Mouse (Mus musculus) lung, postnatal 0 days (tissue): Measurements from ENCODE around the gene 4931429L15Rik. TPM values are rescaled to one million over a fixed set of nuclear protein-coding genes. Genes with fewer than 3 reads are reported as not detected.

Experiments
- ATAC-seq: fragments of 200-750 bp; cut with Nextera tagmentation; 2 replicates; pipeline ENCODE4 v1.8.0; 2017; ENCODE audit warnings: moderate library complexity
- DNase-seq: peaks from one replicate; pipeline ENCODE4 v3.0.0-alpha.2; 2016; ENCODE audit warnings: low spot score
- H3K27ac ChIP-seq: fragments of 300-500 bp; sonication (generic); 2 replicates; pipeline ENCODE4 v1.5.1; 2014; ENCODE audit warnings: antibody characterized with exemption, mild to moderate bottlenecking, low read length, mixed read lengths
- H3K27me3 ChIP-seq: fragments of 300-500 bp; sonication (generic); replicated peaks from 2 replicates; pipeline ENCODE4 v1.6.1; 2014; ENCODE audit warnings: low read length, mixed read lengths; ENCODE audit not compliant: insufficient read depth
- H3K36me3 ChIP-seq: fragments of 300-500 bp; sonication (generic); 2 replicates; pipeline ENCODE4 v1.6.1; 2014; ENCODE audit warnings: low read length, mixed read lengths; ENCODE audit not compliant: insufficient read depth
- H3K4me1 ChIP-seq: fragments of 300-500 bp; sonication (generic); 2 replicates; pipeline ENCODE4 v1.6.1; 2014; ENCODE audit warnings: antibody characterized with exemption, low read depth, low read length, mixed read lengths; ENCODE audit not compliant: insufficient read depth
- H3K4me2 ChIP-seq: fragments of 300-500 bp; sonication (generic); replicated peaks from 2 replicates; pipeline ENCODE4 v1.6.1; 2014; ENCODE audit warnings: low read depth, mild to moderate bottlenecking, low read length, moderate library complexity, mixed read lengths
- H3K4me3 ChIP-seq: fragments of 300-500 bp; sonication (generic); 2 replicates; pipeline ENCODE4 v1.5.1; 2014; ENCODE audit warnings: low read depth, low read length
- H3K9ac ChIP-seq: fragments of 300-500 bp; sonication (generic); replicated peaks from 2 replicates; pipeline ENCODE4 v1.6.1; 2014; ENCODE audit warnings: low read depth, mild to moderate bottlenecking
- H3K9me3 ChIP-seq: fragments of 300-500 bp; sonication (generic); 2 replicates; pipeline ENCODE4 v1.6.1; 2016; ENCODE audit warnings: low read length, mixed read lengths
- CTCF ChIP-seq: IDR thresholded peaks from 2 replicates; pipeline ENCODE4 v1.5.1; 2016; ENCODE audit warnings: antibody characterized with exemption, mild to moderate bottlenecking
- EP300 ChIP-seq: IDR thresholded peaks from 2 replicates; pipeline ENCODE4 v1.6.1; 2016; ENCODE audit warnings: antibody characterized with exemption, mild to moderate bottlenecking, control low read depth
- WGBS: fragments of 180-500 bp; shearing (Covaris S2); extraction: QIAGEN DNeasy Blood & Tissue Kit; methylation state at CpG from one replicate; pipeline ENCODE4 v1.1.7; 2014; 5-methylcytosine and 5-hydroxymethylcytosine counted together
- polyA plus RNA-seq: library from polyadenylated mRNA; unstranded; fragments of >200 nt; fragmentation: Nextera tagmentation; extraction: Ambion mirVana; gene quantifications from 2 replicates; pipeline ENCODE4 v1.2.1, GENCODE M21; 2015

Gene 4931429L15Rik
- polyA plus RNA-seq, 1 experiment from 2014 or later, result not detected

DNA sequence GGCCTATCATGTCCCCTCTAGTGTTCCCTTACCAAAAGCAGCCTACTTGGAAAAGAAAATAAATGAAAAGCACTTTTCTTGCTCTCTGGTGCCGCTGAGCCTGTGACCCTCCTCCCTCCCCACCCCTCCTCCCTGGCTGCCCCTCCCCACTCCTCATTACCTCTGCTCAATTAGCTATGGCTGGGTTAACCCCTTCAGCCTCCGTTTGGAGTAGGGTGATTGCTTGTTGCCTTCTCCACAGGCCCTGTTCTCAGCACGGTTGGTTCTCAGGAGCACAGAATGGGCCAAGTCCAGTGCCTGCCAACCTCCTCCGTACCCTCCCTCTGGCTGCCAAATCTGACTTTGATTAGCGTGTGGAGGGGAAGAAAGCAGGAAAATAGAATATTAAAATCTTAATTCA is 3.4 kb downstream of the 4931429L15Rik start:
- Histone ChIP-seq H3K36me3 (no peaks in the 10 kb centered on the region), H3K4me1 (no peaks in the 10 kb centered on the region), H3K4me3 (no peak overlapping the region), H3K4me2 (no peak overlapping the region), H3K27me3 (no peaks in the 10 kb centered on the region), H3K9me3 (no peaks in the 10 kb centered on the region), H3K27ac (no peak overlapping the region), H3K9ac (no peak overlapping the region)
- DNase-seq, result no peak
- WGBS, result 31% methylated on average over 5 of the region's 5 CpGs
- no peak for TF ChIP-seq EP300
- TF ChIP-seq CTCF, result no peak
- no peak for ATAC-seq

- Histone ChIP-seq H3K36me3 (no peaks in the 10 kb centered on the region), H3K27me3 (no peaks in the 10 kb centered on the region), H3K4me1 (no peaks in the 10 kb centered on the region), H3K27ac (no peak overlapping the region), H3K4me2 (no peak overlapping the region), H3K9ac (no peak overlapping the region), H3K9me3 (no peaks in the 10 kb centered on the region), H3K4me3 (no peak overlapping the region)
- DNase-seq, result no peak
- no peak for ATAC-seq
- WGBS, result 61% methylated on average over 11 of the region's 11 CpGs
- TF ChIP-seq CTCF (no peak), EP300 (no peak)
Observed at GRCm38 (mm10) chr9:46315807-46316365, 3.9 kb downstream of the 4931429L15Rik start.

DNA sequence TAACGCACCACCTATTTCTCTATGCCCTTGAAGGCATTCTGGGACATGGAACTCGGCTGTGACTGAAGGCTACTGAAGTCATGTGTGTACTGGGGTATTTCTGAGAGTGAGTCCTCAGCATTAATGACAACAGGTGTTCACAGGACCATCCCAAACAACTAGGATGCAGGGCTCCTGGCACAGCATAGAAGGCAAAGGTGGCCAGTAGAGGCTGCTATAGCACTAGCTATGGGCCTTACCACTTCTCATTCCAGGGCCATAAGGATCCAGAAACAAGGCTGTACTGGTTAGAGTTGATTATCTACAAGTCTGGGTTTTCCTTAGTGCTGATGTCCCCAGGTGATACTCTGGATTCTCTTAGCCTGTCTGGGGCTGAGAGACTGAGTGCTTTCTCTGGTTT is 4.9 kb downstream of the 4931429L15Rik start:
- 34% methylated on average over 2 of the region's 2 CpGs for WGBS
- H3K4me2 ChIP-seq, result no peak overlapping the region
- no peaks in the 10 kb centered on the region for H3K36me3 ChIP-seq
- no peaks in the 10 kb centered on the region for H3K27me3 ChIP-seq
- H3K27ac ChIP-seq, result no peak overlapping the region
- TF ChIP-seq EP300 (no peak), CTCF (no peak)
- no peak overlapping the region for H3K4me3 ChIP-seq
- no peaks in the 10 kb centered on the region for H3K9me3 ChIP-seq
- ATAC-seq, result no peak
- no peak for DNase-seq
- no peaks in the 10 kb centered on the region for H3K4me1 ChIP-seq
- no peak overlapping the region for H3K9ac ChIP-seq

DNA sequence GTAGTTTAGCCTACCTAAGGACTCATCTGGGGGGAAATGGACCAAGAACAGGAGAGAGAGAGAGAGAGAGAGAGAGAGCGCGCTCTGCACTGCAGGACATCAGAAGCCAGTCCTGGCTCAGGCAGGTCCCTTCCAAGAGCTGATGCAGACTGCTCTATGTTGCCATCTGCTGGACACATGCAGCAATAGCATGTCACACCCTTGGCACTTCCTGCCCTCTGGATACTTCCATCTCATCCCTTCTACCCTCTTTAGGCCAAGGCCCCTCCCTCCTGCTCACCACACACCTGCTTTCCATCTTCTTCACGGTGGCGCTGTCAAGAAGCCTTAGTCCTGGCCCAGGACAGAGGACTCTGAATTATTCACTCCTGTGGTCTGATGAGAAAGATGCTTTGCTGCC is 5.3 kb downstream of the 4931429L15Rik start:
- DNase-seq (peak; percentile 78), ATAC-seq (peak; percentile 48)
- Histone ChIP-seq H3K4me3 (no peak overlapping the region), H3K36me3 (no peaks in the 10 kb centered on the region), H3K27me3 (no peaks in the 10 kb centered on the region), H3K4me1 (no peaks in the 10 kb centered on the region), H3K9ac (no peak overlapping the region), H3K9me3 (no peaks in the 10 kb centered on the region), H3K4me2 (no peak overlapping the region), H3K27ac (no peak overlapping the region)
- 3% methylated on average over 4 of the region's 4 CpGs for WGBS
- TF ChIP-seq CTCF (peak; percentile 97), EP300 (no peak)

- Histone ChIP-seq H3K27ac (no peak overlapping the region), H3K4me3 (no peak overlapping the region), H3K9ac (no peak overlapping the region), H3K4me1 (no peaks in the 10 kb centered on the region), H3K9me3 (no peaks in the 10 kb centered on the region), H3K4me2 (no peak overlapping the region), H3K36me3 (no peaks in the 10 kb centered on the region), H3K27me3 (no peaks in the 10 kb centered on the region)
- peak; percentile 35 for DNase-seq
- no peak for ATAC-seq
- 10% methylated on average over 7 of the region's 7 CpGs for WGBS
- no peak for TF ChIP-seq EP300
- TF ChIP-seq CTCF, result peak; percentile 61
Observed at GRCm38 (mm10) chr9:46309121-46309520, 10.7 kb downstream of the 4931429L15Rik start.

DNA sequence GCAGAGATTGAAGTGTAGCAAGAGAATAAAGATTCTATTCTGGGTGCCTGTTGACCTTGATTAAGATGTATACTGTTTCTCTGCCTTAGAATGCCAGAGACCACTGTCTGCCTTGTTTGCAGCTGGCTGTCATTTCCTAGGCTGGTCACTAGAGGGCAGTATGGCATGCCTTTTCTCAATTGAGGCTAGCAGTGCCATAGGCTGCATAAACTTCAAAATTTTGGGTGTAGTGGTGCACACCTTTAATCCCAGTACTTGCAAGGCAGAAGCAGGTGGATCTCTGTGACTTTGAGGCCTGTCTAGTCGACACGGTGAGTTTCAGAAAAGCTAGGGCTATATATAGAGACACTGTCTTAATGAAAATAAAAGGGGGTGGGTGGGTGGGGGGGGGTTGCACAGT is 17.6 kb downstream of the 4931429L15Rik start:
- Histone ChIP-seq H3K4me1 (no peaks in the 10 kb centered on the region), H3K9me3 (no peaks in the 10 kb centered on the region), H3K9ac (no peak overlapping the region), H3K27me3 (no peaks in the 10 kb centered on the region), H3K4me3 (no peak overlapping the region), H3K36me3 (0 out of 2 replicates have a peak, but pooled peaks cover 5% of the 10 kb centered on the region), H3K27ac (no peak overlapping the region), H3K4me2 (no peak overlapping the region)
- WGBS, result 0% methylated on average over 2 of the region's 2 CpGs
- DNase-seq (peak; percentile 50), ATAC-seq (no peak)
- no peak for TF ChIP-seq EP300
- peak; percentile 90 for TF ChIP-seq CTCF

DNA sequence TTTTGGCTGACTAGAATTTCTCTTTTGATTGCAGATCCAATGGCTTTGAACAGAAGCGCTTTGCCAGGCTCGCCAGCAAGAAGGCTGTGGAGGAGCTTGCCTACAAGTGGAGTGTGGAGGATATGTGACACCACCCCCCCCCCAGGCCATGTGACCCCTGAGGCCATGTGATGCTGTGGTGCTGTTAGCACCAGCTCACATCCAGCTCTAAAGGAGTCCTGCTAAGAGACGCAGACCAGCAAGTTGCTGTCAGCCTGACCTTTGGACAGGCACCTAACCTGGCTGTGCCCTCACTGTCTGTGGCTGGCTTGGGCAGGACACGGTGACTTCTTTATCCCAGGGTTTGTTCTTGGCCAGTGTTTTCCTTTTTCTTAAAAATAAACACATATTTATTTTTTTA is 21.4 kb downstream of the 4931429L15Rik start:
- Histone ChIP-seq H3K9me3 (no peaks in the 10 kb centered on the region), H3K4me2 (no peak overlapping the region), H3K27ac (no peak overlapping the region), H3K4me1 (no peaks in the 10 kb centered on the region), H3K4me3 (no peak overlapping the region), H3K36me3 (peaks cover 22% of the 10 kb centered on the region), H3K27me3 (no peaks in the 10 kb centered on the region), H3K9ac (no peak overlapping the region)
- 71% methylated on average over 4 of the region's 4 CpGs for WGBS
- TF ChIP-seq EP300, result no peak
- TF ChIP-seq CTCF, result no peak
- ATAC-seq (no peak), DNase-seq (no peak)
